Mouse (Mus musculus): Measurements from ENCODE around the gene Gprc5b.

DNA sequence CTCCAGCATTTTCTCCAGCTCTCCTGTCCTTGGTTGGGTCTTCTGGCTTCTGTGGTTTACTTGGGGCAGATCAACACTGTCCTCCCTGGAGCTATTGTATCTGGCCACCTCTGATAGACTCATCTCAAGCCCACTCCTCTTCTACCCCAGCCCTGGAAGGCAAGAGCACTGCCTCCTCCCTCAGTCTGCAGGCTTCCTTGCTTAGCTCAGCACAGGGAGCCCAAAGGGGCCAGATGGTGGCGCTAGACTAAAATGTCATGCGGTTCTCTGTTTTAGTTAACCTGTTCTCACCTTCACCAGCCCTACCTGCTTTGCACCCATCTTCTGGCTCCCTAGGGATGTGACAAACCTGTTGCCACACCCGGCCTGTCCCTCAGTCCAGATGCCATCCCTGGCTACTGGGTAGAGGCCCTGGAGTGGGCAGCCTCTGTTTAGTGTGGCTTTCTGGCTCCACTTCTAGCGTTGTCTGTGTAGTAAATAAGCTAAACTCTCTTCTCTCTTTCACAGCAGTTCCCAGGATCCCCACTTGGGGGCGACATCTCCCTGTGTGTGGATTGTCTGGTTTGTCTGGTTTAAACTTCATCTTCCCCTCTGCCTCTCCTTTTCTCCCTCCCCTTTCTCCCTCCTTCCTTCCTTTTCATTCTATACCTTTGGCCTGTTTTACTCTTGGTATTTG lies 16.0 kb upstream of the Gprc5b start:
- TF ChIP-seq CTCF (conservative IDR thresholded peaks at IDR 0.05; ENCODE audit: low read length): peak; percentile 73
- TF ChIP-seq POU5F1 (IDR thresholded peaks at IDR 0.05; ENCODE audit: borderline replicate concordance, low read length): no peak
- no peak for TF ChIP-seq NANOG (IDR thresholded peaks at IDR 0.05; ENCODE audit: borderline replicate concordance, low read length)

Measured in E14TG2a.4 (cell line).